Mouse (Mus musculus): ENCODE results near the gene Bicdl1. TPM values are rescaled to one million over a fixed set of nuclear protein-coding genes. Genes with fewer than 3 reads are reported as not detected.

The Bicdl1 gene
- total RNA-seq, 2 experiments from 2014 or later: 6.8 to 6.9 TPM

DNA sequence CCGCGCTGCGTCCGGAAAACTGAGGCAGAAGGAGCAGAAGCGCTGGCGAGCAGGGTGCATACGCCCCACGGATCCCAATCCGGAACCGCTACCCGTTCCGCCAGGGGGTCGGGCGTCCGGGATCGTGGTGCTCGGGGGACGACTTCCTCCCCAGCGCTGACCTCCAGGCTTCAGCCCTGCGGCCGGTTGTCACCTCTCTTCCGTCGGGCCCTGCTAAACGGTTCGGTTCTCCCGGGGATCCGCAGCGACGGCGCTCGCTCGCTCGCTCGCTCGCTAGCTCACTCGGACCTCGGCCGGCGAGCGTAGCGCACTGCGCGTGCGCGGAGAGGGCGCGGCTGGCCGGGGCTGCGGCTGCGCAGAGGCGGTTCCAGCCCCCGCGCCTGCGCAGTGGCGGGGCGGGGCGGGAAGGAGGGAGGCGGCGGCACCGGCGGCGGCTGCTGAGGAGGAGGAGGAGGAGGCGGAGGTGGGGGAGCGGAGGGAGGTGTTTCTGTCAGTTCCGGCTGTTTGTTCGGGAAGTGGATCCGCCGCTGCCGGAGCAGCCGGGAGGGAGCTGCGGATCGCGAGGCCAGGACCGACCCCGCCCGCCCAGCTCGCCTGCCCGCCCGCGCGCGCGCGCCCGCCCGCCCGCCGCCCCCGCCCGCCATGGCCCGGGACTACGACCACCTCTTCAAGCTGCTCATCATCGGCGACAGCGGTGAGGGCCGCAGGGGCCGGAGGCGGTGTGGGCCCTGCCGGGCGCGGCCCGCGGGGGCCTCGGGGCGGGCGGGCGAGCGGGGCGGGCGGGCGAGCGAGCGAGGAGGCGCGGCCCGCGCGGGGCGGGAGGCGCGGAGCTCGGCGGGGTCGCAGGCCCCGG, 99.7 kb downstream of the Bicdl1 start, which contains the start of gene Rab35:
Gene Rab35 (plus strand): TSS at position 404 of the 853 bp plus-strand sequence.
- peak; percentile 92 to 95 for DNase-seq (ENCODE audit: low spot score in 2 of 2)

DNA sequence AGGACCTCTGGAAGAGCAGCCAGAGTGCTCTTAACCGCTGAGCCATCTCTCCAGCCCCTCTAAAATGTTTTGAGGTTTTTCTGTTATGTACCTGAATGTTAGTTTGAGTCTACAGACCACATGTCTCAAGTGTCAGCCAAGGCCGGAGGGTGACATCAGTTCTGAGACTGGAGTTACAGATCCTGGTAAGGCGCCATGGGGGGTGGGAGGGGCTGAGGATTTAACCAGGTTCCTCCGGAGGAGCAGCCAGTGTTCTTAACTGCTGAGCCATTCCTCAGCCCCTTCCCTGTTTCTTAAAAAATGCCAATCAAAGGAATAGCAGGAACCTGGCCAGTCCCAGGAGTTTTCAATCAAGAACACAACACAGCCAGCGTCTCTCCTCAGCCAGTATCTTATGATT, 101.1 kb downstream of the Bicdl1 start:
- DNase-seq (ENCODE audit: low spot score in 2 of 2): no peak

DNA sequence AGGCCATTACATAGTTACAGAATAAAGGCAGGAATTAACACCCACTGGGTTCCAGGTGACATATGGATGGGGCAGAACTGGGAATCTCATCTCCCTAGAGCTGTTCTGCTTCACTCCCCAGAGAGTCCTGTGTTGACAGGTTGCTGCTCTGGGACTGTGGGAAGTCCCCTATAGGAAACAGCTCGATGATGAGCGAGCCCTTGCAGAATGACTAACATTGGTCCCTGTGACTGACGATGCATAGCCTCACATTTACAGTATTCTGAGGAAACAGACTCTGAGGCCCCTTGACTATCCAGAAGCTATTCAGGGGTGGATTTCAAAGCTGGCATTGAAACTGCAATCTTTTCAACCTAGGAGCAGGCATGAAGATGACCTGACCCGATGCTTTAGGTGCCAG, 101.7 kb downstream of the Bicdl1 start:
- no peak for DNase-seq (ENCODE audit: low spot score in 2 of 2)

DNA sequence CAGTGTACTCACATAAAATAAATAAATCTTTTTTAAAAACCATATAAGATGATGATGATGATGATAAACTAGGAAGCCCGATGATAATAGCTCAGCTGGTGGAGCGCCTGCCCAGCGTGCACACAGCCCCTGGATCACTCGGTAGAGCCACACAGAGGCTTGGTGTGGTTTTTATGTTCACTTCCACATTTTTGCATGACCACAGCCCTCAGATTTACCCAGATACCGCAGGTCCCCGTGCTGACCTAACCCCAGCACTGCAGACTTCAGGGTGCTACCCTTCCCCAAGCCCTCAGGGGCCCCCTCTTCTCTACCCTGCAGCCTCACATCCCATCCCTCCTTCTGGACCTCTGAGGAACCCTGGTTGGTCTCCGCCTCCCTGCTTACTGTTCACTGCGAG, 103.3 kb downstream of the Bicdl1 start:
- DNase-seq (ENCODE audit: low spot score in 2 of 2): no peak

DNA sequence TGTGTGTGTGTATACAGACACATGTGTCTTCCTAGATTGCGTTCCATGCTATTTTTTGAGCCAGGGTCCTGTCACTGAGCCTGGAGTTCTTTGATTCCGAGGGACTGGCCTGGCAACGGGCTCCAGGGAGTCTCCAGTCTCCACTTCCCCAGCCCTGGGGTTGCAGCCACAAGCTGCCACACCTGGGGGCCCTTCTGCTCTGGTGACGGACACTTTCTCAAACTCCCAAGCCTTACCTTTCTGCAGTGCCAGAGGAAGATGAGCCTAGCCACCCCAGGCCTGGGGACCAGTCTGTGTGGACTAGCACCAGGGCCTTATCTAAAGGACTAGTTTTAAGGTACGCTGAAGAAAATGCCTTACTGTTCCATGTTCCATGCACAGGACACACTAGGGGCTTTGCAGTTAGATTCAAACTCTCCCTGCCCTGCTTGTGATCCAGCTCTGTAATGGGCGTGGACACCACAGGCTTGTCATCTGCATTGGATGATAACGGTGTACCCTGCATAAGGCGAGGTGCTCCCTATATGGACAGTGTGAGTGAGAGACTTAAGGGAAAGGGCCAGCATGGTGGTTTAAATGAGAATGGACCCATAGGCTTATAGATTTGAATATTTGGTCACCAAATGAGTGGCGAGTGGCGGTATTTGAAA, 105.1 kb downstream of the Bicdl1 start:
- no peak for DNase-seq (ENCODE audit: low spot score in 2 of 2)

DNA sequence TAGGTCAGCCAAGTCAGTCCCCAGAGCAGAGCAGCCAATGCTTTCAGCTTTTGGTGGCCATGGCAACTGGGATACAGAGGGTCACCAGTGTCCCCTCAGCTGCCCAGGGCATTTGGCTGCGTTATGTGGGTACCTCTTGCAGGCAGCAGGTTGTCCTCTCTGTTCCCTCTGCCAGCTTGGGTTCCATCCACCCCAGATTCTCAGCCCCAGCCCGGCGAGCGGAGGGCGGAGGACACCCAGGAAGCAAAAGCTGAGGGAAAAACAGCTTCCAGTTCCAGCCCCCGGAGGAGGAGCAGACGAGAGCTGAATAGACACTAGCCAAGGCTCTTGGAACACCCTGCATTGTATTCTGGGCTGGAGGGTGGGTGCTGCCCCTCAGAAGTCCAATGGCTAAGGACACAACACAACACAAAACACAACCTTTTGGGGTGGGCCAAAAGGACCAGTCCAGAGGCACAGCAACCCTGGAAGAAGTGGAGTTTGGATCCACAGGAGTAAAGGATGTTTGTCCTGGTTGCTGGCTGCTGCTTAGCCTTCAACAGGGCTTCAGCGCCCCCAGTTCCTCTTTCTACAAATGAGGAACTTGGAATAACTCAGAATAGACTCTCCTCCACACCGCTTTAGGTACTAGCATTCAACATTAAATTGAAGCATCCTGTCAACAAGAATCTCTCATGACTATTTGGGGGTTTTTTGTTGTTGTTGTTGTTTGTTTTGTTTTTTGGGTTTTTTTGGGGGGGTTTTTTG, 107.6 kb downstream of the Bicdl1 start:
- DNase-seq (ENCODE audit: low spot score in 2 of 2): no peak

DNA sequence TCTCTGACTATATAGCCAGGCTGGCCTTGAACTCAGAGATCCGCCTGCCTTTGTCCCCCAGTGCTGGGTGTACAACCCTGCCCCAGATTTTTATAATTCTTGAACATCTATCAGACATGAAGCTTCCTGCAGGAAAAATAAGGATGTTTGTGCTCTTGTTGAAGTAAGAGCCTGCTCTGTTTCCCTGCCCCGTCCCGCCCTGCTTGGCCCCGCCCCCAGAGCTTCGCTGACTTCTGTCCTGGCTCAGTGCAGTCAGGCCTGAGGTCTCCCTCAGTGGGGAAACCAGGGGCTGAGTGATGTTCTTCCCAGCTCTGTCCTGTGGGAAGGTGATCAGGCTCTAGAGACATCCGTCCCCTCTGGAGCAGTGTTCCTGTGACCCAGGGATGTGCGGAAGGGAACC, 108.7 kb downstream of the Bicdl1 start:
- DNase-seq (ENCODE audit: low spot score in 2 of 2): no peak

DNA sequence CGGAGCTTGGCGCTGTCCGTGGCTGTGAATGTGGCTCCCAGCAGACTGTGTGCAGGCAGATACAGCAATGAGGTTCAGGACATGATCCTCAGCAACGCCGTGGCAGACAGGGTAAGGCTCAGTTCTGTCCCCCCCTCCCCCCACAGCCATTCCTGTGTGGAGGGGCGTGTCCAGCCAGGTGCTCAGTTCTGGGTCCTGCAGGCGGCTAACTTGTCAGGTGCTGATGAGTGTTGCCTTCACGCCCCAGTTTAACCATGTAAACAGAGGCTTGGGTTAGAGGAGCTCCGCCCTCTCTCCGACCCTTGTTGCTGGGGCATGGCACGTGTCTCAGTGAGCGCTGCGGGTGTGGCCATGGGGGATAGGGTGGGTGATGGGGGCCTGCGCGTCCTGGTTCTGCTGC, 111.7 kb downstream of the Bicdl1 start:
- DNase-seq (ENCODE audit: low spot score in 2 of 2): no peak

DNA sequence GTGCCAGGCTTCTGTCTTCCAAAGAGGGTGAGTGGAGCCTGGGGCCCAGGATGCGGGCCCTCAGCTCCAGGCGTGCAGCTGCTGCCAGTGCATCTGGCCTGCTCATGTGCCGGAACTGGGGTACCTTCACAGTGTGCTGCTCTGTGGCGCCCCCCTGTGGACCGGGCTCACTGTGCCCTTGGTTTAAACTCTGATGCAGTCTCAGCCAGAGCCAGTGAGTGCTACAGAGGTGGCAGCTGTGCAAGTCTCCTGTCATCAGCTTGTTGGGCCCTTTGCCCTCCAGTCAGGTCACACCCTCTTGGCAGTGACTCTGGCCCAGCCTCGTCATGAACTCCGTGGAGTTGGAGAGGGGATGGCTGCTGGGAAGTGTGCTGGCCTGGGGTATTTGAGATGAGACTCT, 116.5 kb downstream of the Bicdl1 start:
- peak in 1 of 2 experiments; percentile 65 for DNase-seq (ENCODE audit: low spot score in 2 of 2)

DNA sequence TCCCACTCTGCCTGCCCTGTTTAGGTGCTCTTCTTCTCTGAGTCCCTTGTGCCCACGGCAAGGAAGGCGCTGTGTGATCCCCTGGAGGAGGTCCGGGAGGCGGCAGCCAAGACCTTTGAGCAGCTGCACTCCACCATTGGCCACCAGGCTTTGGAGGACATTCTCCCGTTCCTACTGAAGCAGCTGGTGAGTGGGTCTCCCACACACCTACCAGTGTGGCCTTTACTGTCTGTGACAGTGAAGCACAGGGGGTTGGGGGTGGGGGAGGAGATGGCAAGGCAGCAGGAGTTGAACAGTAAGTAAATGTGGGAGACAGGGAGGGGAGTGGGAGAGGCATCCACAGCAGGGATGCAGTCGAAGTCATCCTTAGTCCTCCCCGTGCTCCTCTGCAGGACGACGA, 118.1 kb downstream of the Bicdl1 start:
- no peak for DNase-seq (ENCODE audit: low spot score in 2 of 2)

DNA sequence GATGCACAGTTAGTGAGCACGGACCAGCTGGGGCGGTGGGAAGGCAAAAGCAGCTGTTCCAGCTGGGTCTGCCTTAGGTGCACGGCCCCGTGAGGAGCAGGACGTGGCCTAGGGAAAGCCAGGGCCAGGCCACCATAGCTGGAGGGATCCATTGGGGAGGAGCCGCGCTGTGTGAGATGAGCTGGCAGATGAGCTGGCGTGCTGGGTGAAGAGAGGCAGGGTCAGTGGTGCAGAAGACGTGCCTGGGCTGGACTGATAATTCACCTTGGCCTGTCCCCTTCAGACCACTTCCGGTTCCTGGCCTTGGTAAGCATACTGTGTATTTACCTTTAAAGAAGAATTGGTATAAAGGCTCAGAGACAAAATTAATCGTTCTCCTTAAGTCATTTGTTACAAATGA, 119.9 kb downstream of the Bicdl1 start:
- no peak for DNase-seq (ENCODE audit: low spot score in 2 of 2)

DNA sequence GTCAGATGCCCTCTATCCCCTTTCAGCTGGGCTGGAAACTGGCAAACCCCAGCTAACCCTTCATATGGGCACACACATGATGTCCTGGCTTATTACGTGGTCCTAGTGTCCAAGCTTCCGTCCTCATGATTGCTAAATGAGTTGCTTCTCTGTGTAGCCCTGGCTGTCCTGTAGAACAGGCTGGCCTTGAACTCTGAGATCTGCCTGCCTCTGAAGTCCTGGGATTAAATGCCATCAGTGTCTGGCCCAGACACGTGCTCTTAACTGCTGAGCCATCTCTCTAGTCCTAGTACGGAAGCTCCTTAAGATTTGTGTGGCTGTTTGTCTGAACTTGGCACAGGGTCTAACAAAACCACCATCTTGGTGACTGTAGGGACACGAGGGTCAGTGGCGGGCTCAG, 127.9 kb downstream of the Bicdl1 start:
- DNase-seq (ENCODE audit: low spot score in 2 of 2): no peak

Small RNAs within 50 kb of the gene (microRNA-seq; reads per million reads assigned to microRNA genes)
- not detected for gene Mir7030

Other genes with a start within 250 kb of the Bicdl1 start
- gene Sirt4, start 246.9 kb downstream of the Bicdl1 start, total RNA-seq (2021): 10 to 100 TPM; 13.4 to 16.8 TPM
- 100 to 1,000 TPM; 170 to 175 TPM for gene Pxn, start 224.9 kb downstream of the Bicdl1 start, total RNA-seq (2021)
- gene Rplp0, start 172.2 kb downstream of the Bicdl1 start, total RNA-seq (2021): 1,000 to 10,000 TPM; 1,089 to 1,227 TPM
- 10 to 100 TPM; 48.8 to 50.7 TPM for gene Gcn1l1, start 166.4 kb downstream of the Bicdl1 start, total RNA-seq (2021)
- 10 to 100 TPM; 43.1 to 46.8 TPM for gene Rab35, start 99.7 kb downstream of the Bicdl1 start, total RNA-seq (2021)
- gene Cit, start 113.7 kb upstream of the Bicdl1 start, total RNA-seq (2021): 10 to 100 TPM; 12.7 to 15.6 TPM

Data from gastrocnemius, postnatal 4 days (tissue).